ENCODE assay signal across 20 mouse cellular contexts in the genomic region with DNA sequence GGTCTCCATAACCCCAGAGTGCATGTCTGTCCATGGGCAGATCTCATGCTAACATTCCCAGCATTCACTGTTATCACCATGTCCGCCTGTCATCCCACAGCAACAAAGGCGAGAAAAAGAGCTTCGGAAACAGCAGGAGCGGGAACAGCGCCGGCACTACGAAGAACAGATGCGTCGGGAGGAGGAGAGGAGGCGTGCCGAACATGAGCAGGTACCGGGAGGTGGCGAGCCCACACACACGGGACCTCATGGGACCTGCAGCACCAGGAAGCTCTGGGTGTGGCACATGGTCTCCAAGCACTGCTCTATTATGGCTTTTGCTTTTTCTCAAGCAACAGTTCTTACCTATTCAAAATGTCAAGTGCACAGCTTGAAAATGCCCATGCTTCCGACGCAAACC.
A peak's percentile ranks its signal among the peaks of the same experiment; 100 is the strongest.
DNase-seq lines count a peak whose midpoint lies in the region; ATAC-seq lines count a peak whose summit lies in the region.
"Had no signal": no experiment of that assay in that cellular context is flagged by ENCODE, and none has a peak within 500 bp of the region (broad histone marks: within the 10 kb centered on the region; RNA-seq: fewer than 3 reads in every experiment).

No protein-coding gene starts in this region.

- no peak overlapping the region for H3K4me3 ChIP-seq in heart, embryonic 10.5 days
- no peak overlapping the region for H3K4me3 ChIP-seq in forebrain, embryonic 13.5 days
- H3K4me3 ChIP-seq: embryonic facial prominence, embryonic 10.5 days; embryonic facial prominence, embryonic 12.5 days had no signal

- H3K36me3 ChIP-seq in heart, embryonic 10.5 days: peaks cover 6% of the 10 kb centered on the region; the same call in 1 of the 2 replicates
- H3K36me3 ChIP-seq in forebrain, embryonic 13.5 days (ENCODE audit: poor library complexity, severe bottlenecking): peaks cover 37% of the 10 kb centered on the region
- H3K36me3 ChIP-seq: embryonic facial prominence, embryonic 12.5 days had no signal

- ATAC-seq in frontal cortex, adult (ENCODE audit: low TSS enrichment): peak; percentile 60
- no peak for ATAC-seq in forebrain, embryonic 13.5 days
- ATAC-seq: activated CD4-positive, CD25-positive, alpha-beta regulatory T cell, adult 4 months; forebrain, embryonic 14.5 days; forebrain, embryonic 16.5 days had no signal

- H3K27ac ChIP-seq in heart, embryonic 10.5 days: no peak overlapping the region
- no peak overlapping the region for H3K27ac ChIP-seq in forebrain, embryonic 13.5 days
- H3K27ac ChIP-seq: embryonic facial prominence, embryonic 10.5 days; embryonic facial prominence, embryonic 12.5 days had no signal

- H3K4me2 ChIP-seq in forebrain, embryonic 13.5 days: no peak overlapping the region
- H3K4me2 ChIP-seq: embryonic facial prominence, embryonic 12.5 days had no signal

- 84% methylated on average over 16 of the region's 16 CpGs for WGBS in heart, embryonic 10.5 days
- 96% methylated on average over 16 of the region's 16 CpGs for WGBS in forebrain, embryonic 13.5 days

- H3K27me3 ChIP-seq in heart, embryonic 10.5 days (ENCODE audit: insufficient read depth, poor library complexity, severe bottlenecking): no peaks in the 10 kb centered on the region
- H3K27me3 ChIP-seq in forebrain, embryonic 13.5 days: no peaks in the 10 kb centered on the region
- H3K27me3 ChIP-seq: embryonic facial prominence, embryonic 12.5 days had no signal

- H3K4me1 ChIP-seq in heart, embryonic 10.5 days: no peaks in the 10 kb centered on the region
- H3K4me1 ChIP-seq in forebrain, embryonic 13.5 days: no peaks in the 10 kb centered on the region
- H3K4me1 ChIP-seq: embryonic facial prominence, embryonic 10.5 days had no signal

- H3K9ac ChIP-seq in forebrain, embryonic 13.5 days: no peak overlapping the region
- H3K9ac ChIP-seq: embryonic facial prominence, embryonic 12.5 days had no signal

- DNase-seq in frontal cortex, postnatal 14 days (ENCODE audit: low spot score in 2 of 2): no peak
- DNase-seq in heart, embryonic 10.5 days (ENCODE audit: low spot score): peak; percentile 47
- DNase-seq in heart, adult 9 months (ENCODE audit: low spot score in 2 of 2): no peak
- peak; percentile 2 for DNase-seq in 3134 (ENCODE audit: extremely low read depth, insufficient read length, low spot score)
- peak; percentile 68 for DNase-seq in brain, adult 2 months (ENCODE audit: low read depth, low spot score)
- DNase-seq in adrenal gland, postnatal 36 days: no peak
- DNase-seq: adrenal gland, adult 8-10 months; adrenal gland, postnatal 14 days; cerebellum, adult 11-12 months; cerebellum, adult 2 months; cerebellum, adult 9-10 months; cerebellum, postnatal 10 days; cerebellum, postnatal 25 days had no signal

- no peaks in the 10 kb centered on the region for H3K9me3 ChIP-seq in heart, embryonic 10.5 days
- H3K9me3 ChIP-seq in forebrain, embryonic 13.5 days (replicated peaks): no peaks in the 10 kb centered on the region
- H3K9me3 ChIP-seq: embryonic facial prominence, embryonic 10.5 days; embryonic facial prominence, embryonic 12.5 days had no signal

Comparison
In these comparisons a context has a peak if more than half of its experiments do, and no peak if none do; other contexts are left out.
1. DNase-seq: peak in heart, embryonic 10.5 days (single experiment), 3134 (single experiment) and brain, adult 2 months (single experiment); none in frontal cortex, postnatal 14 days (0 of 2), heart, adult 9 months (0 of 2) and adrenal gland, postnatal 36 days (0 of 2).